Mouse (Mus musculus) intestine, embryonic 14.5 days (tissue): ENCODE measurements around the gene Naa40. TPM values are rescaled to one million over a fixed set of nuclear protein-coding genes. Genes with fewer than 3 reads are reported as not detected.

Source experiments
- ATAC-seq: fragments of 200-750 bp; cut with Nextera tagmentation; replicated peaks from 2 replicates; pipeline ENCODE4 v1.8.0; 2017; ENCODE audit warnings: low read depth, moderate number of reproducible peaks, moderate TSS enrichment, moderate library complexity; ENCODE audit not compliant: low FRiP score, low TSS enrichment
- DNase-seq: peaks from one replicate; pipeline ENCODE4 v3.0.0-alpha.2; 2018; ENCODE audit warnings: low spot score
- H3K27ac ChIP-seq: fragments of 300-500 bp; sonication (generic); 2 replicates; pipeline ENCODE4 v1.5.1; 2014; ENCODE audit warnings: low read depth, mild to moderate bottlenecking, control low read depth
- H3K27me3 ChIP-seq: fragments of 300-500 bp; sonication (generic); replicated peaks from 2 replicates; pipeline ENCODE4 v1.6.1; 2014; ENCODE audit warnings: low read length, control low read depth; ENCODE audit not compliant: control insufficient read depth, insufficient read depth
- H3K36me3 ChIP-seq: fragments of 300-500 bp; sonication (generic); 2 replicates; pipeline ENCODE4 v1.6.1; 2014; ENCODE audit warnings: low read length, control low read depth; ENCODE audit not compliant: control insufficient read depth, insufficient read depth
- H3K4me1 ChIP-seq: fragments of 300-500 bp; sonication (generic); replicated peaks from 2 replicates; pipeline ENCODE4 v1.6.1; 2014; ENCODE audit warnings: low read length, control low read depth, mixed read lengths; ENCODE audit not compliant: control insufficient read depth, insufficient read depth
- H3K4me2 ChIP-seq: fragments of 300-500 bp; sonication (generic); 2 replicates; pipeline ENCODE4 v1.6.1; 2014; ENCODE audit warnings: low read length
- H3K4me3 ChIP-seq: fragments of 300-500 bp; sonication (generic); 2 replicates; pipeline ENCODE4 v1.5.1; 2014; ENCODE audit warnings: low read depth, low read length, control low read depth, mixed read lengths
- H3K9ac ChIP-seq: fragments of 300-500 bp; sonication (generic); 2 replicates; pipeline ENCODE4 v1.6.1; 2014; ENCODE audit warnings: mild to moderate bottlenecking, low read length
- H3K9me3 ChIP-seq: fragments of 300-500 bp; sonication (generic); 2 replicates; pipeline ENCODE4 v1.6.1; 2016; ENCODE audit warnings: low read length, control low read depth; ENCODE audit not compliant: control insufficient read depth
- WGBS: fragments of 180-500 bp; shearing (Covaris S2); extraction: QIAGEN DNeasy Blood & Tissue Kit; methylation state at CpG from one replicate; pipeline ENCODE4 v1.1.7; 2014; 5-methylcytosine and 5-hydroxymethylcytosine counted together
- polyA plus RNA-seq: library from polyadenylated mRNA; unstranded; fragments of >200 nt; fragmentation: Nextera tagmentation; extraction: Ambion mirVana; gene quantifications from 2 replicates; pipeline ENCODE4 v1.2.1, GENCODE M21; 2014

Gene Naa40
- polyA plus RNA-seq, 1 experiment from 2014 or later: 67.4 TPM

- ATAC-seq (no peak), DNase-seq (no peak)
- no peaks in the 10 kb centered on the region for H3K27me3 ChIP-seq
- H3K4me2 ChIP-seq: no peak overlapping the region
- no peak overlapping the region for H3K4me3 ChIP-seq
- 48% methylated on average over 13 of the region's 13 CpGs for WGBS
- no peak overlapping the region for H3K9ac ChIP-seq
- H3K27ac ChIP-seq: no peak overlapping the region
- H3K36me3 ChIP-seq: no peaks in the 10 kb centered on the region
- H3K9me3 ChIP-seq: no peaks in the 10 kb centered on the region
- peaks cover 16% of the 10 kb centered on the region for H3K4me1 ChIP-seq
Measured at GRCm38 (mm10) chr19:7177804-7178511, 63.0 kb downstream of the Naa40 start.

GRCm38 (mm10) chr19:7176041-7176696, 64.8 kb downstream of the Naa40 start:
- no peak overlapping the region for H3K9ac ChIP-seq
- no peaks in the 10 kb centered on the region for H3K36me3 ChIP-seq
- H3K4me2 ChIP-seq: no peak overlapping the region
- peaks cover 20% of the 10 kb centered on the region for H3K4me1 ChIP-seq
- H3K9me3 ChIP-seq: no peaks in the 10 kb centered on the region
- DNase-seq (no peak), ATAC-seq (no peak)
- 16% methylated on average over 11 of the region's 11 CpGs for WGBS
- H3K27ac ChIP-seq: no peak overlapping the region
- no peaks in the 10 kb centered on the region for H3K27me3 ChIP-seq
- H3K4me3 ChIP-seq: no peak overlapping the region

Other genes with a start within 250 kb of the Naa40 start
- 23.3 and 25.2 TPM in 2 replicates for gene Dnajc4, start 248.6 kb downstream of the Naa40 start, polyA plus RNA-seq
- gene Nudt22, start 245.1 kb downstream of the Naa40 start, polyA plus RNA-seq: 14.6 and 16.1 TPM in 2 replicates
- gene Trpt1, start 245.1 kb downstream of the Naa40 start, polyA plus RNA-seq: 9.5 and 10.3 TPM in 2 replicates
- gene Fermt3, start 221.7 kb downstream of the Naa40 start, polyA plus RNA-seq: 7.0 and 7.3 TPM in 2 replicates
- gene Stip1, start 201.2 kb downstream of the Naa40 start, polyA plus RNA-seq: 212 and 227 TPM in 2 replicates
- 7.1 and 8.5 TPM in 2 replicates for gene Macrod1, start 184.4 kb downstream of the Naa40 start, polyA plus RNA-seq
- 3.6 TPM in 2 replicates for gene Flrt1, start 135.5 kb downstream of the Naa40 start, polyA plus RNA-seq
- gene Otub1, start 34.9 kb downstream of the Naa40 start, polyA plus RNA-seq: 205 and 224 TPM in 2 replicates
- gene Cox8a, start 23.6 kb downstream of the Naa40 start, polyA plus RNA-seq: 1,241 and 1,347 TPM in 2 replicates
- gene Rcor2, start 26.1 kb upstream of the Naa40 start, polyA plus RNA-seq: 8.9 and 11.1 TPM in 2 replicates
- 48.7 and 54.0 TPM in 2 replicates for gene Mark2, start 100.7 kb upstream of the Naa40 start, polyA plus RNA-seq
- 23.7 and 24.3 TPM in 2 replicates for gene Spindoc, start 141.8 kb upstream of the Naa40 start, polyA plus RNA-seq
- gene 2700081O15Rik, start 176.4 kb upstream of the Naa40 start, polyA plus RNA-seq: 9.1 and 9.4 TPM in 2 replicates
- 117 and 123 TPM in 2 replicates for gene Rtn3, start 242.1 kb upstream of the Naa40 start, polyA plus RNA-seq